ENCODE assay signal across 23 mouse cellular contexts in genomic region chr4:151037800-151038199, GRCm38 (mm10). TPM values are rescaled to one million over a fixed set of nuclear protein-coding genes. Genes with fewer than 3 reads are reported as not detected.
"Had no signal": no experiment of that assay in that cellular context is flagged by ENCODE, and none has a peak within 500 bp of the region (broad histone marks: within the 10 kb centered on the region; RNA-seq: fewer than 3 reads in every experiment).

No protein-coding gene starts in this region.

- H3K27me3 ChIP-seq: stomach, embryonic 15.5 days had no signal

- H3K36me3 ChIP-seq: neural tube, embryonic 13.5 days; stomach, embryonic 15.5 days had no signal

- DNase-seq: right cerebral cortex, adult 18-20 months; right cerebral cortex, postnatal 14 days; right cerebral cortex, postnatal 25 days; right cerebral cortex, postnatal 4 days; spleen, adult 18-20 months; thymus, adult 18-20 months; thymus, adult 2 months; thymus, postnatal 14 days; thymus, postnatal 25 days; thymus, postnatal 36 days; thymus, postnatal 4 days had no signal

- H3K27ac ChIP-seq: neural tube, embryonic 13.5 days; neural tube, embryonic 15.5 days; stomach, embryonic 15.5 days; stomach, postnatal 0 days had no signal

- H3K4me3 ChIP-seq: neural tube, embryonic 13.5 days; neural tube, embryonic 15.5 days; stomach, embryonic 15.5 days had no signal

- H3K4me2 ChIP-seq: neural tube, embryonic 13.5 days; neural tube, embryonic 15.5 days; stomach, embryonic 15.5 days had no signal

- H3K9me3 ChIP-seq: neural tube, embryonic 13.5 days; neural tube, embryonic 15.5 days; stomach, embryonic 15.5 days had no signal

- H3K4me1 ChIP-seq: neural tube, embryonic 13.5 days; neural tube, embryonic 15.5 days; stomach, embryonic 15.5 days had no signal

- H3K9ac ChIP-seq: neural tube, embryonic 13.5 days; neural tube, embryonic 15.5 days; stomach, embryonic 15.5 days had no signal

RNA-seq across cellular contexts. Expression of gene Uts2, which starts 40.9 kb away (rescaled TPM):
- total RNA-seq: neutrophil, adult 5-6 weeks had no signal
- polyA plus RNA-seq: small intestine, adult 2 months; spleen, adult 2 months; stomach, embryonic 14.5 days; stomach, embryonic 15.5 days; stomach, embryonic 16.5 days; testis, adult 2 months; urinary bladder, adult 2 months had no signal

RNA-seq across cellular contexts. Expression of gene Gm13090, which starts 51.6 kb away (rescaled TPM):
- total RNA-seq: neutrophil, adult 5-6 weeks had no signal
- polyA plus RNA-seq: neural tube, embryonic 15.5 days; small intestine, adult 2 months; spleen, adult 2 months; stomach, embryonic 15.5 days; stomach, embryonic 16.5 days; stomach, postnatal 0 days; testis, adult 2 months; thymus, adult 2 months; thymus, postnatal 0 days; urinary bladder, adult 2 months had no signal
